21 mouse cellular contexts compared by ENCODE assay signal in the genomic region with DNA sequence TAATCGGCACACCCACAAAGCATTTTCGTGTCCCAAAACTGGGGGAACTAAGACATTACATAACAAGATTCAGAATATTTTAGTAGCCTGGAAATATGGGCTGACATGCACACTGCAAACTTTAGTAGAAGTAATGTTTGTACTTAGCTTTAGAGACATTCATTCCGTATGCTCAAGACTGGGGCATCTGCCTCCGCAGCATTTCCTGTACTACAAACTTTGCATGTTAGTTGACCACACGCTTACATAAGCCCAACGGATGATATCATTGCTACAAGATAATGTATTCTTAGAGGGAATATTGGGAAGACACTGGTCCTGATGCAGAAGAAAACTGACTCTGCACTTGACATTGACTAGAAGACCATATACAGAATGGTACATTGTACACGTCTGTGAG. TPM values are rescaled to one million over a fixed set of nuclear protein-coding genes. Genes with fewer than 3 reads are reported as not detected.
"Had no signal": no experiment of that assay in that cellular context is flagged by ENCODE, and none has a peak within 500 bp of the region (broad histone marks: within the 10 kb centered on the region; RNA-seq: fewer than 3 reads in every experiment).

No protein-coding gene starts in this region.

- ATAC-seq: liver, postnatal 0 days; lung, postnatal 0 days; midbrain, embryonic 16.5 days had no signal

- DNase-seq: liver, postnatal 0 days; lung, adult 2 months; lung, postnatal 14 days; lung, postnatal 36 days; midbrain, embryonic 14.5 days; retina, postnatal 1 day; right cerebral cortex, postnatal 25 days; right cerebral cortex, postnatal 4 days; spleen, adult 18-20 months; thymus, adult 2 months; thymus, postnatal 25 days; thymus, postnatal 4 days had no signal

- H3K9ac ChIP-seq: liver, postnatal 0 days; lung, embryonic 15.5 days; midbrain, embryonic 12.5 days; neural tube, embryonic 13.5 days; neural tube, embryonic 15.5 days had no signal

- H3K9me3 ChIP-seq: lung, embryonic 15.5 days; midbrain, embryonic 10.5 days; midbrain, embryonic 12.5 days; neural tube, embryonic 13.5 days; neural tube, embryonic 15.5 days had no signal

- H3K27me3 ChIP-seq: lung, embryonic 15.5 days; midbrain, embryonic 12.5 days; neural tube, embryonic 13.5 days; neural tube, embryonic 15.5 days had no signal

- H3K4me2 ChIP-seq: lung, embryonic 15.5 days; midbrain, embryonic 12.5 days; neural tube, embryonic 13.5 days; neural tube, embryonic 15.5 days had no signal

- H3K4me1 ChIP-seq: lung, embryonic 15.5 days; midbrain, embryonic 10.5 days had no signal

- H3K4me3 ChIP-seq: lung, embryonic 15.5 days; midbrain, embryonic 10.5 days; midbrain, embryonic 12.5 days; myocyte; neural tube, embryonic 13.5 days; neural tube, embryonic 15.5 days had no signal

- H3K27ac ChIP-seq: lung, embryonic 15.5 days; macrophage; midbrain, embryonic 10.5 days; midbrain, embryonic 12.5 days; neural tube, embryonic 13.5 days; neural tube, embryonic 15.5 days had no signal

RNA-seq across cellular contexts. Expression of a gene that starts 8.8 kb away (rescaled TPM):
- polyA plus RNA-seq: macrophage had no signal
